Mouse (Mus musculus) heart, embryonic 11.5 days (tissue): Measurements from ENCODE around the gene Clasp1. TPM values are rescaled to one million over a fixed set of nuclear protein-coding genes. Genes with fewer than 3 reads are reported as not detected.

Experiments used
- ATAC-seq: fragments of 200-750 bp; cut with Nextera tagmentation; replicated peaks from 2 replicates; pipeline ENCODE4 v1.8.0; 2017; ENCODE audit warnings: moderate library complexity; ENCODE audit not compliant: insufficient number of reproducible peaks, low FRiP score, low TSS enrichment
- H3K27ac ChIP-seq: fragments of 300-500 bp; sonication (generic); 2 replicates; pipeline ENCODE4 v1.5.1; 2014; ENCODE audit warnings: mild to moderate bottlenecking, low read depth, low read length
- H3K27me3 ChIP-seq: fragments of 300-500 bp; sonication (generic); 2 replicates; pipeline ENCODE4 v1.6.1; 2014; ENCODE audit warnings: mild to moderate bottlenecking, low read length, mixed read lengths; ENCODE audit not compliant: control insufficient read depth, insufficient read depth
- H3K36me3 ChIP-seq: fragments of 300-500 bp; sonication (generic); 2 replicates; pipeline ENCODE4 v1.6.1; 2014; ENCODE audit warnings: mild to moderate bottlenecking, low read length, moderate library complexity, mixed read lengths; ENCODE audit not compliant: control insufficient read depth, insufficient read depth
- H3K4me1 ChIP-seq: fragments of 300-500 bp; sonication (generic); 2 replicates; pipeline ENCODE4 v1.6.1; 2014; ENCODE audit warnings: low read length; ENCODE audit not compliant: control insufficient read depth, insufficient read depth
- H3K4me2 ChIP-seq: fragments of 300-500 bp; sonication (generic); 2 replicates; pipeline ENCODE4 v1.6.1; 2014; ENCODE audit warnings: mild to moderate bottlenecking, moderate library complexity
- H3K4me3 ChIP-seq: fragments of 300-500 bp; sonication (generic); 2 replicates; pipeline ENCODE4 v1.5.1; 2014; ENCODE audit warnings: low read depth, low read length
- H3K9ac ChIP-seq: fragments of 300-500 bp; sonication (generic); 2 replicates; pipeline ENCODE4 v1.6.1; 2014; ENCODE audit warnings: mild to moderate bottlenecking, low read depth, low read length, moderate library complexity
- H3K9me3 ChIP-seq: fragments of 300-500 bp; sonication (generic); replicated peaks from 2 replicates; pipeline ENCODE4 v1.6.1; 2016; ENCODE audit warnings: low read length; ENCODE audit not compliant: control insufficient read depth
- WGBS: fragments of 180-500 bp; shearing (Covaris S2); extraction: QIAGEN DNeasy Blood & Tissue Kit; methylation state at CpG from one replicate; pipeline ENCODE4 v1.1.7; 2014; ENCODE audit not compliant: insufficient replicate concordance; 5-methylcytosine and 5-hydroxymethylcytosine counted together
- polyA plus RNA-seq: library from polyadenylated mRNA; unstranded; fragments of >200 nt; fragmentation: Nextera tagmentation; extraction: Ambion mirVana; gene quantifications from 2 replicates; pipeline ENCODE4 v1.2.1, GENCODE M21; 2014

The Clasp1 gene
- polyA plus RNA-seq, 1 experiment from 2014 or later, result 87.3 TPM

DNA sequence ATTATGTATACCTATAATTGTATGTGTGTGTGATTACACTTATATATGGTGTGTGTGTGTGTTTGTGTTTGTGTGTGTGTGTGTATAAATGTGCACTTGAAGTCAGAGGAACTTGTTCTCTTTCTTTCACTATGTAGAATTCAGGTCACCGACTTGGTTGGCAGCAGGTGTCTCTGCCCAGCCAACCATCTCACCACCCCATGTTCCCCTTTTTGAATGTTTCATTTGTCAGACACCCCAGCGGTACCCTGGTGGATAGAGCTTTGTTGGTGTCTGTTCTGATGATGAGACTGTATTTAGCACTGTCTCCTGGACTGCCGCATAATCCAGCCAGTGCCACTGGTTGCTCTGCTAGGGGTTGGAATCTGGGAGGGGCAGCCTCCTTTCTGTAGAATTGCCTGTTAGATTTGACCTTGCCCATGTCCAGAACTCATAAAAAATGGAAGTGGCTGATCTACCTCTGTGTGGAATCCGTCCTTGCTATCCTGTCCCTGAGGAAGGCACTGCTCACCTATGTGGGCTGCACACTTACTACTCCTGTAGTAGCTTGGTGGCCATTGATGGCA is 244.6 kb downstream of the Clasp1 start:
- Histone ChIP-seq H3K4me3 (no peak overlapping the region), H3K4me2 (no peak overlapping the region), H3K36me3 (no peaks in the 10 kb centered on the region), H3K27ac (no peak overlapping the region), H3K27me3 (peaks cover 2% of the 10 kb centered on the region; the same call in 1 of the 2 replicates), H3K9ac (no peak overlapping the region), H3K9me3 (no peaks in the 10 kb centered on the region), H3K4me1 (no peaks in the 10 kb centered on the region)
- ATAC-seq, result no peak
- 73% methylated on average over 4 of the region's 4 CpGs for WGBS

DNA sequence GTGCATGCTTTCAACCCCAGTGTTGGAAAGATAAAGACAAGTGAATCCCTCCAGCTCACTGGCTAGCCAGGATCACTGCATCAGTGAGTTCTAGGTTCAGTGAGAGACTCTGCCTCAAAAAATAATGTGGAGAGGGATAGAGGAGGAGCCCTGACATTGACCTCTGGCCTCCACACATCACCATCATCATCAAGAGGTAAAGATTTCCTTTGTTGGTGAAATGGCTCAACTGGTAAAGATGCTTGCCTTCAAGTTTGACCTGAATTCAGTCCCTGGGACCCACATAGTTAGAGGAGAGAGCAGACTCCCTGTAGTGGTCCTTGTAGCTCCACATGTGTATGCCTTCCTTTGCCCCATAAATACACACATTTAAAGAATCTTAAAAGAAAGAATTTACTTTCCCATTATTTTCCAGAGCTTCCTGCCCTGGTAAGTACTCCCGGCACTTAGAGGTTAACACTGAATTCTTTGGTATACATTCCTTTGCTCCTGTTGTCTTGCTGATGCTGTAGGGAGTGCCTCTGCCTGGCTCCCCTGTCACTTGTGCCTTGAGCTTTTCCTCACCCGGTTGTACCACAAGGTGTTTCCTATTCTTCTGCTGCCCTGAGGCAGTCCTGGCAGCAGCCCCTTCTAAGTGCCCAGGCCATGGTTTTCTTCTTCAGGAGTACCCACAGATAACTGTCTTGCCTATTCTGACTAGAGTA is 253.6 kb downstream of the Clasp1 start:
- no peaks in the 10 kb centered on the region for H3K36me3 ChIP-seq
- no peaks in the 10 kb centered on the region for H3K4me1 ChIP-seq
- H3K27me3 ChIP-seq, result no peaks in the 10 kb centered on the region
- H3K27ac ChIP-seq, result no peak overlapping the region
- no peak for ATAC-seq
- H3K4me2 ChIP-seq, result no peak overlapping the region
- no peak overlapping the region for H3K9ac ChIP-seq
- no peak overlapping the region for H3K4me3 ChIP-seq
- 74% methylated on average over 2 of the region's 2 CpGs for WGBS
- H3K9me3 ChIP-seq, result no peaks in the 10 kb centered on the region

DNA sequence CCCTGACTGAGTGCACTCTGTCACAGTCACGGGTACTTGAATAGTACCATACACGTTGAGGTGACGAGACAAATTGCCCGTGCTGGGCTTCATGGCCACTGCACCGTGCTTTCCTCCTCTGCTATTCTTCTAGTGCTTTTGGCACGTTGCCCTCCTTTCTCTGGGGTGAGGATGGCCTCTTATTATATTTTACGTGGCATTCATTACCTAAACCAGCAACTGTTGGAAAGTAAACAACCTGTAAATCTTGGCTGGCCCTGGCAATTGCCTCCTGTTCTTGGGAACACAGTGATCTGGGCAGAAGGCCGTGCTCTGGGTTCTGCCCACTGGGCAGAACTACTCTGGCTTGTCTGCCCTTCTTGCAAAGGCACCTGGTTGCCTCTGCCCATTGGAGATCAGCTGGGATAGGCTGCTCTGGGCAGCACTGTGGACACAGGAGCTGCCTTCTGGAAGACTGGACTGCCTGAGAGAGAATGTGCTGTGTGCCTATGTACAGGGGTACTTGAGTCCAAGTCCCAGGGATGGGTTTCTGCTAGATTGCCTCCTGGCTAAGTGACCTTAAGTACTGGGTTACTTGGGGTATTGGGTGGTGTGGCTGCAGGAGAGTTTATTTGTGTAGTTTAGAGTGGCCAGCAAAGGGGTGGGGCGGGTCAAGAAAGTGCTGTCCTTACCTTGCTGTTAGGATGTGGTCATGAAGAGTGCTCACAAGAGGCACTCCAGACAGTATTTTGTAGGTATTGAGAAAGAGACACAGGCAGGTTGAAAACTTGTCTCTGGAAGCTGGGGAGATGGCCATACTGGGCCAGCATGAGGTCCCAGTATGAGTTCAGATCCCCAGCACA is 254.5 kb downstream of the Clasp1 start:
- Histone ChIP-seq H3K27me3 (no peaks in the 10 kb centered on the region), H3K36me3 (no peaks in the 10 kb centered on the region), H3K27ac (no peak overlapping the region), H3K9me3 (no peaks in the 10 kb centered on the region), H3K4me3 (no peak overlapping the region), H3K4me1 (peaks cover 4% of the 10 kb centered on the region; the same call in 1 of the 2 replicates), H3K9ac (no peak overlapping the region), H3K4me2 (no peak overlapping the region)
- ATAC-seq, result no peak
- WGBS, result 72% methylated on average over 9 of the region's 9 CpGs

DNA sequence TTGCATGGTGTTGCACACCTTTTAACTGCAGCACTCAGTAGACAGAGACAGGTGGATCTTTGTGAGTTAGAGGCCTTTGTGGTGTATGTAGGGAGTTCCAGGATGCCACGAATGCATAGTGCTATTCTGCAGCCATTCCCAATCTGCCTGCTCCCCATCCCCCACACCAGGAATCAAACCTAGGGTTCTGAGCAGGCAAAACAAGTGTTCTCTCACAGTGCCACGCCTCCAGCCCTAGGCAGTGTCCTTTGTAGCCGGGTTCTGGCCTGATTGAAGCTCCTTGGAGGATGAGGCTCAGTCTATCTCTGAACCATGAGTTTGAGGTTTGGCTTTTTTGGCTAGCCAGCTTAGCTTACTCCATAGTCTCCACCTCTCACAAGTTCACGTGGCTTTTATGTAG is 256.8 kb downstream of the Clasp1 start:
- Histone ChIP-seq H3K4me3 (no peak overlapping the region), H3K9ac (no peak overlapping the region), H3K9me3 (no peaks in the 10 kb centered on the region), H3K4me2 (no peak overlapping the region), H3K27me3 (no peaks in the 10 kb centered on the region), H3K36me3 (no peaks in the 10 kb centered on the region), H3K4me1 (peaks cover 7% of the 10 kb centered on the region; the same call in 1 of the 2 replicates), H3K27ac (no peak overlapping the region)
- 50% methylated on average over 4 of the region's 4 CpGs for WGBS
- ATAC-seq, result no peak

DNA sequence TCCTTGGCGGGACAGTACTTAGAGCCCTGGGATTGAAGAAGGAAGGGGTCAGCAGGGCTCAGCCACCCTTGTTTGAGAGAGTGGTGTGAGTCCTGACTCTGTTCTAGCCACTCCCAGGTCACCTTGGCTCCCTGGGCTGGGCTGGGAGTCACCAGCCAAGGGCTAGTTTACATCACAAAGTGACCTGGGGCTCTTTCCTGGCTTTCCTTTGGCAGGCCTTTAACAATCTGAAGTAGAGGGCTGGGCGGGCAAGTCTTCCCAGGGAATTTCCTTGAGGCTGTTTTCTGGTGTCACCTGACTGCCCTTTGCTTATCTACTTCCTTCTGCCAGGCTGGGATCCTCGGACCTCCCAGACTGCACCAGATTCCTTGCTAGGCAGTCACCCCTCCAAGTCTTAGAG is 259.2 kb downstream of the Clasp1 start:
- ATAC-seq, result no peak
- Histone ChIP-seq H3K4me2 (no peak overlapping the region), H3K4me3 (no peak overlapping the region), H3K36me3 (no peaks in the 10 kb centered on the region), H3K9me3 (no peaks in the 10 kb centered on the region), H3K9ac (no peak overlapping the region), H3K4me1 (peaks cover 7% of the 10 kb centered on the region; the same call in 1 of the 2 replicates), H3K27me3 (no peaks in the 10 kb centered on the region), H3K27ac (no peak overlapping the region)
- WGBS, result 20% methylated on average over 3 of the region's 3 CpGs

DNA sequence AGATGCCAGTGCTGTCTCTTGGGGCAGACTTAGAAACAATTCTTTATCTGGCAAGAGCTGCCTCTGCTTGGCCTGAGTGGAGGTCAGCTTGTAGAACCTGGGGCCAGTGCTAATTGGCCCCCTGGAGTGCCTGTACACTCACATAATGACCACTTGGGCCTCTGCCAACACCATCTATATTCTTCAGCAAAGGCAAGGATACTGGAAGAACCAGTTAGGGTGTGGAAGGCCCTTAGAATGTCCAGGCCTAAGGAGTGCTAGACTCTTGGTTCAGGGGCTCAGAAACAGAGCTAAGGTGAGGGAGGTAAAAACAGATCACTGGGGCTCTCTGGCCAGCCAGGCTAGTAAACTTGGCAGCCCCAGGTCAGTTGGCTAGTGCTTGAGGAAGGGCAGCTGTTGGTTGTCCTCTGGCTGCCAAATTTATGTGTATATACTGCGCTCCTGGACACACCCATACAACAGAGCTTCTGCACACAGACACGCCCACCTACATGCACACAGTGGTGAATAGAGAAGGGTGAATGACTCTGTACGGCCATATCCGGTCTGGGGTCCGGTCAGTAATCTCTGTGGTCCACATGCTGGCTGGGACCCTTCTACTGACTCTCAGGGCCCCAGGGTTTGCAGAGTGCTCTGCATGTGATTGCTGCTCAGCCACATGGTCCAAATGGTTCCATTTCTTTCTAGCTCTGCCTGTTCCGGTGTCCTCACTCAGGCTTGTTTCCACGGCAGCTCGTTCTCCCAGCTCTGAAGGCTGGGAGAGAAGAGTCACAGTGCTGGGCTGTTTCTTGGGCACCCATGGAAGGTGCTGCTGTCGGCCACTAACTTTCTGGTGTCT is 261.3 kb downstream of the Clasp1 start:
- Histone ChIP-seq H3K36me3 (no peaks in the 10 kb centered on the region), H3K4me1 (peaks cover 7% of the 10 kb centered on the region; the same call in 1 of the 2 replicates), H3K27me3 (no peaks in the 10 kb centered on the region), H3K9me3 (no peaks in the 10 kb centered on the region), H3K4me3 (no peak overlapping the region), H3K4me2 (no peak overlapping the region), H3K27ac (no peak overlapping the region), H3K9ac (no peak overlapping the region)
- peak; percentile 41; the same call in 1 of the 2 replicates for ATAC-seq
- WGBS, result 74% methylated on average over 9 of the region's 9 CpGs

DNA sequence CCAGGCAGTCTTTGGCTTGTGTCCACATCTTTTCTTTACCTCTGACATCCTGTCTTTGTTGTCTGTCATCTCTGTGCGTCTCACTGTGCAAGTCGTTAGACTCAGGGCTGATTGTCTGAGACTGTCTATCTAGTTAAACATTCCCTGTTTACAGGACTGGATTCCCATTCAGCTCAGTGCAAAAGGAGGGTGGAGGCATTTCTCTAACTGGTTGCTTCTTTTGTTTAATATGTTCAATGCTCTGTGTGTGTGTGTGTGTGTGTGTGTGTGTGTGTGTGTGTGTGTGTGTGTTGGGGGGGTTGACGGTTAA is 261.9 kb downstream of the Clasp1 start:
- no peaks in the 10 kb centered on the region for H3K36me3 ChIP-seq
- no peaks in the 10 kb centered on the region for H3K9me3 ChIP-seq
- no peaks in the 10 kb centered on the region for H3K27me3 ChIP-seq
- WGBS, result 50% methylated on average over 3 of the region's 3 CpGs
- no peak overlapping the region for H3K27ac ChIP-seq
- H3K9ac ChIP-seq, result no peak overlapping the region
- H3K4me2 ChIP-seq, result no peak overlapping the region
- ATAC-seq, result no peak
- H3K4me1 ChIP-seq, result peaks cover 7% of the 10 kb centered on the region; the same call in 1 of the 2 replicates
- H3K4me3 ChIP-seq, result no peak overlapping the region

DNA sequence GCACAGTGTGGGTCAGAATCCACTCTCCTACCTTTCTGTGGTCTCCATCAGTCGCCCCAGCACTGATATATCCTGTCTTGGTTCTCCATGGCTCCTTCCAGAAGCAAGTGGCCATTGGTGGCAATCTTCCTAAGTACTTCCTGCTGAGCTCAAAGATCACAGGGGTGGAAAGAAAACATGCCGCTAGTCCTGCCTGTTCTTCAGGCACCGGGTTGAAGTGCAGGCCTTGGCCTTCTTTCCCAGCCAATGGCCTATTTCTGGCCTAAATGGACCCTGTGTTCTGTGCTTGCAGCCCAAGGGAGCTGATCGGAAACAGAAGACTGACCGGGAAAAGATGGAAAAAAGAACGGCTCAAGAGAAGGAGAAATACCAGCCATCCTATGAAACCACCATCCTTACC is 269.9 kb downstream of the Clasp1 start:
- 63% methylated on average over 6 of the region's 6 CpGs for WGBS
- Histone ChIP-seq H3K36me3 (no peaks in the 10 kb centered on the region), H3K9me3 (no peaks in the 10 kb centered on the region), H3K4me1 (peaks cover 26% of the 10 kb centered on the region), H3K27ac (no peak overlapping the region), H3K4me2 (no peak overlapping the region), H3K27me3 (no peaks in the 10 kb centered on the region), H3K9ac (no peak overlapping the region), H3K4me3 (no peak overlapping the region)
- ATAC-seq, result no peak
